In the genomic region with DNA sequence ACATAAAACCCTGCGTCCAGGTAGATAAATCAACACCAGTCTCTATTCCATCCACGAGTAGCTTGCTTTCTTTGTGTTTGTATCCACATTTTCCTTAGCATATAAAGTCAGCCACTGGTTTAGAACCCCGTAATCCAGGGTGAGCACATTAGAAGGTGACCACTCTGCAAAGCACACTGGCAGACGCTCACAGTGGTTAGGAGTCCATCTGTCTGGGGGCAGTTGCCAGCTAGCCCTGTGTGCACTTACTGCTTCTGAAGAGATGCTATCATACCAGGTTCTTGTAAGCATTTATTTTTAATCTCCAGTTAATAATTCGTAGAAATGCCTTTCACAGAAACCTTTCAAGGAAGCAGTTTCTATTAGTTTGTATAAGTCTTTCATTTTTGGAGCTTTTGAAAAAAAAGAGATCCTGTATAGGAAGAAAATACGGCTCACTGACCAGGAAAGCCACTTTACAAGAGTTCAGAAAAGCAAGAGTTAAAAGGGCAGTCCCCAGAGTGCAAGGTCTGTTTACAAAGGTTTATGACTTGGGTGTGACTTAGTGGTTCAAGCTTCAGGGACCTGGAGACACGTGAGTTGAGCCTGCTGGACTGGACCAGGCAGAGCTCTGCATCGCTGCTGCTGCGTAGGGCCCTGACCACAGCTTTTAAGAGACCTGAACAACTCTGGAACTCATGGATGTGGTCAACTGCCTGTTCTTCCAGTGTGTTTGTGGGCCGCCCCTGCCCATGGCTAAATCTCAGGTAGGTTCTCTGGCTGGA, we compare ENCODE assay signal across 13 mouse cellular contexts.
DNase-seq lines count a peak whose midpoint lies in the region; ATAC-seq and TF ChIP-seq lines count a peak whose summit lies in the region.
"Had no signal": no experiment of that assay in that cellular context is flagged by ENCODE, and none has a peak within 500 bp of the region (broad histone marks: within the 10 kb centered on the region; RNA-seq: fewer than 3 reads in every experiment).

No protein-coding gene starts in this region.

- H3K36me3 ChIP-seq in kidney, adult 2 months (ENCODE audit: control insufficient read depth, insufficient read depth, low read length): no peaks in the 10 kb centered on the region
- H3K36me3 ChIP-seq in hindbrain, embryonic 14.5 days (replicated peaks; ENCODE audit: control insufficient read depth, insufficient read depth): no peaks in the 10 kb centered on the region
- H3K36me3 ChIP-seq in heart, adult 2 months (ENCODE audit: control insufficient read depth, insufficient read depth, low read length): no peaks in the 10 kb centered on the region
- H3K36me3 ChIP-seq: hindbrain, embryonic 15.5 days had no signal

- H3K79me2 ChIP-seq in heart, adult 2 months (replicated peaks; ENCODE audit: control insufficient read depth, insufficient read depth, low read length): no peaks in the 10 kb centered on the region

- peak; percentile 31; the same call in 1 of the 2 replicates for TF ChIP-seq POLR2A in lung, adult 2 months (IDR thresholded peaks at IDR 0.05; ENCODE audit: borderline replicate concordance, extremely low read depth, low read depth, low read length)
- TF ChIP-seq POLR2A in kidney, adult 2 months (IDR thresholded peaks at IDR 0.05; ENCODE audit: low read depth, low read length): no peak
- TF ChIP-seq POLR2A in heart, adult 2 months (IDR thresholded peaks at IDR 0.05; ENCODE audit: insufficient read depth, low read depth, low read length): no peak

- no peak for TF ChIP-seq EP300 in heart, adult 2 months (IDR thresholded peaks at IDR 0.05; ENCODE audit: insufficient read depth, low read depth, low read length)

- no peaks in the 10 kb centered on the region for H3K9me3 ChIP-seq in hindbrain, embryonic 14.5 days (ENCODE audit: control insufficient read depth, low read length)
- H3K9me3 ChIP-seq: forebrain, embryonic 13.5 days; hindbrain, embryonic 15.5 days; midbrain, embryonic 10.5 days had no signal

- WGBS in lung, adult 2 months: 64% methylated on average over 10 of the region's 10 CpGs
- 33% methylated on average over 10 of the region's 10 CpGs for WGBS in kidney, adult 2 months
- 84% methylated on average over 10 of the region's 10 CpGs for WGBS in hindbrain, embryonic 14.5 days
- 85% methylated on average over 10 of the region's 10 CpGs for WGBS in heart, adult 2 months

- TF ChIP-seq CTCF in lung, adult 2 months (IDR thresholded peaks at IDR 0.05; ENCODE audit: insufficient read depth, low read length): no peak
- no peak for TF ChIP-seq CTCF in kidney, adult 2 months (conservative IDR thresholded peaks at IDR 0.05; ENCODE audit: insufficient read depth, insufficient read length, low read depth, low read length)
- TF ChIP-seq CTCF in heart, adult 2 months (IDR thresholded peaks at IDR 0.05): no peak

- H3K27ac ChIP-seq in kidney, adult 2 months (ENCODE audit: insufficient read depth, low read depth, low read length): peak overlapping the region; percentile 68
- no peak overlapping the region for H3K27ac ChIP-seq in hindbrain, embryonic 14.5 days
- H3K27ac ChIP-seq in heart, adult 2 months: no peak overlapping the region
- H3K27ac ChIP-seq: forebrain, embryonic 13.5 days; hindbrain, embryonic 15.5 days; liver, embryonic 14.5 days; midbrain, embryonic 10.5 days had no signal

- no peaks in the 10 kb centered on the region for H3K27me3 ChIP-seq in kidney, adult 2 months (replicated peaks; ENCODE audit: control insufficient read depth, insufficient read depth, low read length)
- H3K27me3 ChIP-seq in hindbrain, embryonic 14.5 days (ENCODE audit: control insufficient read depth, insufficient read depth, low read length): no peaks in the 10 kb centered on the region
- no peaks in the 10 kb centered on the region for H3K27me3 ChIP-seq in heart, adult 2 months (ENCODE audit: control insufficient read depth, insufficient read depth, low read length)
- H3K27me3 ChIP-seq: forebrain, embryonic 13.5 days; hindbrain, embryonic 15.5 days had no signal

- ATAC-seq in hindbrain, embryonic 14.5 days (ENCODE audit: low FRiP score): no peak
- ATAC-seq: forebrain, embryonic 13.5 days had no signal

- no peaks in the 10 kb centered on the region; the same call in 1 of the 2 replicates for H3K4me1 ChIP-seq in lung, adult 2 months (ENCODE audit: control insufficient read depth, insufficient read depth, low read length)
- peaks cover 17% of the 10 kb centered on the region; the same call in 1 of the 2 replicates for H3K4me1 ChIP-seq in kidney, adult 2 months (ENCODE audit: control insufficient read depth, insufficient read depth, low read length)
- no peaks in the 10 kb centered on the region for H3K4me1 ChIP-seq in hindbrain, embryonic 14.5 days (replicated peaks; ENCODE audit: control insufficient read depth, insufficient read depth, low read length)
- peaks cover 3% of the 10 kb centered on the region for H3K4me1 ChIP-seq in heart, adult 2 months (ENCODE audit: control insufficient read depth, insufficient read depth, low read length)

- intact Hi-C loops in heart, adult 2 months (cut with DNase I): no loop called here

- no peak overlapping the region for H3K9ac ChIP-seq in hindbrain, embryonic 14.5 days
- no peak overlapping the region for H3K9ac ChIP-seq in heart, adult 2 months (ENCODE audit: low read depth, low read length)
- H3K9ac ChIP-seq: forebrain, embryonic 13.5 days; hindbrain, embryonic 15.5 days; liver, embryonic 14.5 days had no signal

- peak overlapping the region; percentile 15 for H3K4me3 ChIP-seq in lung, adult 2 months (replicated peaks; ENCODE audit: extremely low read depth, low read depth, low read length)
- no peak overlapping the region for H3K4me3 ChIP-seq in kidney, adult 2 months (ENCODE audit: insufficient read depth, low read depth, low read length)
- no peak overlapping the region for H3K4me3 ChIP-seq in hindbrain, embryonic 14.5 days (replicated peaks; ENCODE audit: low read length)
- H3K4me3 ChIP-seq in heart, adult 2 months: no peak overlapping the region
- H3K4me3 ChIP-seq: forebrain, embryonic 13.5 days; hindbrain, embryonic 15.5 days; midbrain, embryonic 10.5 days had no signal

- no peak overlapping the region for H3K4me2 ChIP-seq in hindbrain, embryonic 14.5 days (replicated peaks)
- H3K4me2 ChIP-seq: forebrain, embryonic 13.5 days; hindbrain, embryonic 15.5 days had no signal

- no peak for DNase-seq in lung, adult 2 months
- DNase-seq in lung, postnatal 14 days: no peak
- DNase-seq in kidney, adult 2 months: peak; percentile 85
- peak; percentile 46 to 66 for DNase-seq in kidney, postnatal 4 days
- no peak for DNase-seq in hindbrain, embryonic 14.5 days (ENCODE audit: low spot score)
- DNase-seq in spleen, postnatal 36 days (ENCODE audit: low spot score in 2 of 2): no peak
- no peak for DNase-seq in heart, adult 2 months
- DNase-seq: adrenal gland, postnatal 14 days; thymus, postnatal 4 days had no signal

Comparison
In these comparisons a context has a peak if more than half of its experiments do, and no peak if none do; other contexts are left out.
1. DNase-seq: peak in kidney, adult 2 months (single experiment) and kidney, postnatal 4 days (2 of 2); none in lung, adult 2 months (single experiment), lung, postnatal 14 days (single experiment), hindbrain, embryonic 14.5 days (single experiment), spleen, postnatal 36 days (0 of 2) and heart, adult 2 months (0 of 2).